Mouse (Mus musculus): Measurements from ENCODE around the gene Acp5.

Acp5 gene

GRCm38 (mm10) chr9:22095854-22096307, 39.6 kb downstream of the Acp5 start:
- peak; percentile 90 for DNase-seq

- DNase-seq = no peak
Observed at GRCm38 (mm10) chr9:22092746-22093145, 42.8 kb downstream of the Acp5 start.

GRCm38 (mm10) chr9:22089986-22090385, 45.5 kb downstream of the Acp5 start:
- no peak for DNase-seq

- no peak for DNase-seq
Observed at GRCm38 (mm10) chr9:22089281-22089680, 46.2 kb downstream of the Acp5 start.

- DNase-seq = no peak
Observed at GRCm38 (mm10) chr9:22087034-22087618, 48.4 kb downstream of the Acp5 start.

GRCm38 (mm10) chr9:22086012-22086411, 49.5 kb downstream of the Acp5 start:
- DNase-seq = no peak

GRCm38 (mm10) chr9:22085022-22085834, 50.3 kb downstream of the Acp5 start, which contains the start of gene Ecsit:
Gene Ecsit (minus strand): TSS chr9:22085438.
- peak; percentile 89 for DNase-seq

- no peak for DNase-seq
Observed at GRCm38 (mm10) chr9:22084667-22085021, 50.9 kb downstream of the Acp5 start.
